Mouse (Mus musculus): Measurements from ENCODE around the gene Dlx3. TPM values are rescaled to one million over a fixed set of nuclear protein-coding genes. Genes with fewer than 3 reads are reported as not detected.

The Dlx3 gene
- polyA plus RNA-seq (2015; fragmentation: Nextera tagmentation; extraction: Ambion mirVana), result 8.0 and 8.5 TPM in 2 replicates

- ATAC-seq (ENCODE audit: low FRiP score, low TSS enrichment) (peak; percentile 16; the same call in 1 of the 2 replicates), DNase-seq (ENCODE audit: low spot score) (peak; percentile 56)
- H3K9me3 ChIP-seq (ENCODE audit: control insufficient read depth, low read length), result no peaks in the 10 kb centered on the region
- peaks cover 8% of the 10 kb centered on the region; the same call in 1 of the 2 replicates for H3K27me3 ChIP-seq (ENCODE audit: control insufficient read depth, insufficient read depth, low read length)
- H3K9ac ChIP-seq (ENCODE audit: low read length), result peak within 1 kb of the TSS; percentile 43; the same call in 1 of the 2 replicates
- WGBS, result under 1% methylated on average over 44 of the region's 55 CpGs
- H3K36me3 ChIP-seq (ENCODE audit: control insufficient read depth, insufficient read depth, low read length), result no peaks in the 10 kb centered on the region
- H3K4me1 ChIP-seq (replicated peaks; ENCODE audit: control insufficient read depth, insufficient read depth), result peaks cover 3% of the 10 kb centered on the region; the same call in 1 of the 2 replicates
- H3K27ac ChIP-seq (replicated peaks), result no peak within 1 kb of the TSS
- peak within 1 kb of the TSS; percentile 40 for H3K4me3 ChIP-seq (ENCODE audit: low read depth, low read length)
- no peak for TF ChIP-seq CTCF (IDR thresholded peaks at IDR 0.05; ENCODE audit: low read depth)
- TF ChIP-seq EP300 (optimal IDR thresholded peaks at IDR 0.05), result no peak
- peak within 1 kb of the TSS; percentile 59 for H3K4me2 ChIP-seq (replicated peaks; ENCODE audit: low read depth)
Observed at GRCm38 (mm10) chr11:95119990-95120632, at the start of gene Dlx3. TSS of gene Dlx3 (plus strand) at chr11:95120119.

- no peak overlapping the region for H3K4me2 ChIP-seq (replicated peaks; ENCODE audit: low read depth)
- DNase-seq (ENCODE audit: low spot score) (peak; percentile 60), ATAC-seq (ENCODE audit: low FRiP score, low TSS enrichment) (peak; percentile 43)
- H3K9me3 ChIP-seq (ENCODE audit: control insufficient read depth, low read length), result no peaks in the 10 kb centered on the region
- WGBS, result 49% methylated on average over 8 of the region's 8 CpGs
- no peak overlapping the region for H3K4me3 ChIP-seq (ENCODE audit: low read depth, low read length)
- peaks cover 18% of the 10 kb centered on the region for H3K4me1 ChIP-seq (replicated peaks; ENCODE audit: control insufficient read depth, insufficient read depth)
- H3K27ac ChIP-seq (replicated peaks), result peak overlapping the region; percentile 84
- no peaks in the 10 kb centered on the region for H3K27me3 ChIP-seq (ENCODE audit: control insufficient read depth, insufficient read depth, low read length)
- 0 out of 2 replicates have a peak overlapping the region, but pooled peaks have one; percentile 23 for H3K9ac ChIP-seq (ENCODE audit: low read length)
- TF ChIP-seq EP300 (optimal IDR thresholded peaks at IDR 0.05) (no peak), CTCF (IDR thresholded peaks at IDR 0.05; ENCODE audit: low read depth) (no peak)
- peaks cover 7% of the 10 kb centered on the region; the same call in 1 of the 2 replicates for H3K36me3 ChIP-seq (ENCODE audit: control insufficient read depth, insufficient read depth, low read length)
Observed at GRCm38 (mm10) chr11:95070140-95071107, 49.5 kb upstream of the Dlx3 start.

- peak overlapping the region; percentile 84 for H3K27ac ChIP-seq (replicated peaks)
- H3K4me3 ChIP-seq (ENCODE audit: low read depth, low read length), result no peak overlapping the region
- DNase-seq (ENCODE audit: low spot score) (peak; percentile 44), ATAC-seq (ENCODE audit: low FRiP score, low TSS enrichment) (no peak)
- H3K4me1 ChIP-seq (replicated peaks; ENCODE audit: control insufficient read depth, insufficient read depth), result peaks cover 19% of the 10 kb centered on the region
- H3K4me2 ChIP-seq (replicated peaks; ENCODE audit: low read depth), result no peak overlapping the region; the same call in 1 of the 2 replicates
- 0 out of 2 replicates have a peak, but pooled peaks cover 3% of the 10 kb centered on the region for H3K36me3 ChIP-seq (ENCODE audit: control insufficient read depth, insufficient read depth, low read length)
- H3K9me3 ChIP-seq (ENCODE audit: control insufficient read depth, low read length), result no peaks in the 10 kb centered on the region
- H3K9ac ChIP-seq (ENCODE audit: low read length), result no peak overlapping the region
- 13% methylated on average over 7 of the region's 7 CpGs for WGBS
- H3K27me3 ChIP-seq (ENCODE audit: control insufficient read depth, insufficient read depth, low read length), result no peaks in the 10 kb centered on the region
- TF ChIP-seq CTCF (IDR thresholded peaks at IDR 0.05; ENCODE audit: low read depth) (no peak), EP300 (optimal IDR thresholded peaks at IDR 0.05) (no peak)
Observed at GRCm38 (mm10) chr11:95071266-95071665, 48.7 kb upstream of the Dlx3 start.

- no peaks in the 10 kb centered on the region for H3K27me3 ChIP-seq (ENCODE audit: control insufficient read depth, insufficient read depth, low read length)
- ATAC-seq (ENCODE audit: low FRiP score, low TSS enrichment), result no peak
- no peak for TF ChIP-seq CTCF (IDR thresholded peaks at IDR 0.05; ENCODE audit: low read depth)
- TF ChIP-seq EP300 (optimal IDR thresholded peaks at IDR 0.05), result no peak
- no peaks in the 10 kb centered on the region for H3K9me3 ChIP-seq (ENCODE audit: control insufficient read depth, low read length)
- DNase-seq (ENCODE audit: low spot score), result no peak
- peaks cover 19% of the 10 kb centered on the region for H3K4me1 ChIP-seq (replicated peaks; ENCODE audit: control insufficient read depth, insufficient read depth)
- H3K4me2 ChIP-seq (replicated peaks; ENCODE audit: low read depth), result 0 out of 2 replicates have a peak overlapping the region, but pooled peaks have one; percentile 5
- H3K4me3 ChIP-seq (ENCODE audit: low read depth, low read length), result no peak overlapping the region
- H3K36me3 ChIP-seq (ENCODE audit: control insufficient read depth, insufficient read depth, low read length), result 0 out of 2 replicates have a peak, but pooled peaks cover 3% of the 10 kb centered on the region
- 73% methylated on average over 8 of the region's 8 CpGs for WGBS
- H3K27ac ChIP-seq (replicated peaks), result peak overlapping the region; percentile 1
- H3K9ac ChIP-seq (ENCODE audit: low read length), result no peak overlapping the region
Observed at GRCm38 (mm10) chr11:95072136-95072535, 47.8 kb upstream of the Dlx3 start.

GRCm38 (mm10) chr11:95072804-95073203, 47.1 kb upstream of the Dlx3 start:
- peaks cover 19% of the 10 kb centered on the region for H3K4me1 ChIP-seq (replicated peaks; ENCODE audit: control insufficient read depth, insufficient read depth)
- H3K4me2 ChIP-seq (replicated peaks; ENCODE audit: low read depth), result no peak overlapping the region
- peak; percentile 29 for ATAC-seq (ENCODE audit: low FRiP score, low TSS enrichment)
- peak overlapping the region; percentile 18 for H3K27ac ChIP-seq (replicated peaks)
- H3K9ac ChIP-seq (ENCODE audit: low read length), result no peak overlapping the region
- H3K4me3 ChIP-seq (ENCODE audit: low read depth, low read length), result no peak overlapping the region
- H3K36me3 ChIP-seq (ENCODE audit: control insufficient read depth, insufficient read depth, low read length), result no peaks in the 10 kb centered on the region
- no peaks in the 10 kb centered on the region for H3K27me3 ChIP-seq (ENCODE audit: control insufficient read depth, insufficient read depth, low read length)
- peak; percentile 82 for DNase-seq (ENCODE audit: low spot score)
- WGBS, result 58% methylated on average over 5 of the region's 5 CpGs
- H3K9me3 ChIP-seq (ENCODE audit: control insufficient read depth, low read length), result no peaks in the 10 kb centered on the region
- TF ChIP-seq CTCF (IDR thresholded peaks at IDR 0.05; ENCODE audit: low read depth), result no peak
- no peak for TF ChIP-seq EP300 (optimal IDR thresholded peaks at IDR 0.05)

All from stomach, postnatal 0 days (tissue).